Mouse (Mus musculus): ENCODE results near the gene Clpp.

- TF ChIP-seq POLR2A (IDR thresholded peaks at IDR 0.05; ENCODE audit: control insufficient read depth, low read depth, low read length) (no peak), CTCF (IDR thresholded peaks at IDR 0.05; ENCODE audit: control insufficient read depth, insufficient read depth, insufficient replicate concordance, low read depth, low read length) (no peak)
Observed at GRCm38 (mm10) chr17:56982013-56982412, 8.1 kb upstream of the Clpp start, which contains the start of gene Acer1.

All from testis, adult 2 months (tissue).